Mouse (Mus musculus) ES-Bruce4 (cell line): ENCODE results near the gene Rara.

Experiments used
- CTCF ChIP-seq: IDR thresholded peaks from one replicate; pipeline ENCODE4 v1.8.1; 2011; ENCODE audit warnings: low read depth, low read length
- POLR2A ChIP-seq: IDR thresholded peaks from one replicate; pipeline ENCODE4 v1.8.1; 2011; ENCODE audit warnings: low read length; ENCODE audit not compliant: insufficient read depth

DNA sequence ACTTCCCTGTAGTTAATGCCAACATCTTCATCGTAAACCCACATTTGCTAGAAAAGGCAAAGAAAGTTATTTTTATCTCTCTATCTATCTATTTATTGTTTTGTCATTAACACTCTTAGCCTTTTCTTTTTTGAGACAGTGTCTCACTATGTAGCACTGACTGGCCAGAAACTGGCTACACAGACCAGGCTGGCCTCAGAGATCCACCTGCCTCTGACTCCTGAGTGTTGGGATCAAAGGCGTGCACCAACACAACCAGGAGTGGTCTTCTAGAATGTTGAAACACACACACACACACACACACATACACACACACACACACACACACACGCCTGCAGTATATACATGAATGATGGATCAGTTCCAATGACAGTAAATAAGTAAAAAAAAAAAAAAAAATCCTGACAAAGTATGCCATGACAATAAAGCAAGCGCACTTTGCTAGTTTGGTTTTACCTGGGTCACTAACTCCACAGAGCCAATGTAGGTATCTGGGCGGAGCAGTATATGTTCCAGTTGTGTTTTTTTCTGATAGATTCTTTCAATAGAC lies 94.8 kb downstream of the Rara start:
- TF ChIP-seq CTCF (no peak), POLR2A (no peak)
